In genomic region chr8:13124897-13125296, GRCm38 (mm10) we compare ENCODE assay signal across 17 mouse cellular contexts.
"Had no signal": no experiment of that assay in that cellular context is flagged by ENCODE, and none has a peak within 500 bp of the region (broad histone marks: within the 10 kb centered on the region; RNA-seq: fewer than 3 reads in every experiment).

No protein-coding gene starts in this region.

- H3K4me1 ChIP-seq: lung, embryonic 15.5 days; midbrain, embryonic 13.5 days; midbrain, embryonic 15.5 days; neural tube, embryonic 12.5 days; stomach, embryonic 15.5 days had no signal

- H3K9me3 ChIP-seq: liver, embryonic 13.5 days; liver, embryonic 15.5 days; lung, embryonic 15.5 days; megakaryocyte, embryonic 14.5 days; midbrain, embryonic 13.5 days; midbrain, embryonic 15.5 days; neural tube, embryonic 12.5 days; stomach, embryonic 15.5 days had no signal

- H3K27me3 ChIP-seq: liver, embryonic 13.5 days; liver, embryonic 15.5 days; lung, embryonic 15.5 days; megakaryocyte, embryonic 14.5 days; midbrain, embryonic 13.5 days; midbrain, embryonic 15.5 days; neural tube, embryonic 12.5 days; stomach, embryonic 15.5 days had no signal

- DNase-seq: liver, embryonic 13.5 days; liver, postnatal 0 days; lung, adult 2 months; right cerebral cortex, postnatal 14 days; thymus, adult 2 months; thymus, postnatal 25 days; thymus, postnatal 4 days had no signal

- H3K27ac ChIP-seq: liver, embryonic 13.5 days; liver, embryonic 15.5 days; lung, embryonic 15.5 days; macrophage; midbrain, embryonic 13.5 days; midbrain, embryonic 15.5 days; neural tube, embryonic 12.5 days; stomach, embryonic 15.5 days; stomach, postnatal 0 days had no signal

- ATAC-seq: liver, postnatal 0 days; midbrain, embryonic 13.5 days; midbrain, embryonic 15.5 days had no signal

- H3K4me3 ChIP-seq: liver, embryonic 13.5 days; liver, embryonic 15.5 days; lung, embryonic 15.5 days; midbrain, embryonic 13.5 days; midbrain, embryonic 15.5 days; neural tube, embryonic 12.5 days; stomach, embryonic 15.5 days had no signal

- H3K4me2 ChIP-seq: liver, embryonic 13.5 days; liver, embryonic 15.5 days; lung, embryonic 15.5 days; midbrain, embryonic 11.5 days; midbrain, embryonic 13.5 days; midbrain, embryonic 15.5 days; neural tube, embryonic 12.5 days; stomach, embryonic 15.5 days had no signal

- H3K9ac ChIP-seq: liver, embryonic 13.5 days; liver, embryonic 15.5 days; liver, postnatal 0 days; lung, embryonic 15.5 days; midbrain, embryonic 13.5 days; midbrain, embryonic 15.5 days; neural tube, embryonic 12.5 days; stomach, embryonic 15.5 days had no signal
